Mouse (Mus musculus): ENCODE data around the gene Klf6.

The Klf6 gene

GRCm38 (mm10) chr13:5899641-5900040 lies 38.4 kb downstream of the Klf6 start:
- no peak for DNase-seq (ENCODE audit: low spot score)

GRCm38 (mm10) chr13:5913201-5913600 lies 51.9 kb downstream of the Klf6 start:
- DNase-seq (ENCODE audit: low spot score) = no peak

GRCm38 (mm10) chr13:5917360-5917759 lies 56.1 kb downstream of the Klf6 start:
- DNase-seq (ENCODE audit: low spot score) = no peak

- no peak for DNase-seq (ENCODE audit: low spot score)
These were observed 58.7 kb downstream of the Klf6 start for GRCm38 (mm10) chr13:5919966-5920365.

Measured in retina, embryonic 14.5 days (tissue).